Mouse (Mus musculus): ENCODE data around the gene Pdk1.

GRCm38 (mm10) chr2:71882914-71883651, 10.1 kb downstream of the Pdk1 start:
- TF ChIP-seq CTCF (IDR thresholded peaks at IDR 0.05; ENCODE audit: low read depth, low read length) = no peak
- no peak for TF ChIP-seq POLR2A (IDR thresholded peaks at IDR 0.05; ENCODE audit: extremely low read depth, insufficient read depth, low read length)
